Mouse (Mus musculus) cortical plate, adult 2 months (tissue): ENCODE measurements at regions not wholly inside any gene's neighbourhood (a gene's known extent, or its start where the extent isn't known, plus 50 kb on each side); places are given as distances from the start of the nearest gene placed in this dataset.
A peak's percentile ranks its signal among the peaks of the same experiment; 100 is the strongest.

Experiments
- H3K27ac ChIP-seq: fragments of 200-500 bp; 2 replicates; pipeline ENCODE4 v1.5.1; 2012; ENCODE audit warnings: low read length, control low read depth, inconsistent platforms; ENCODE audit not compliant: insufficient read depth
- H3K4me1 ChIP-seq: fragments of 200-500 bp; 2 replicates; pipeline ENCODE4 v1.6.1; 2011; ENCODE audit warnings: low read length; ENCODE audit not compliant: control insufficient read depth, insufficient read depth
- H3K4me3 ChIP-seq: fragments of 200-500 bp; 2 replicates; pipeline ENCODE4 v1.5.1; 2011; ENCODE audit warnings: mild to moderate bottlenecking, low read length, control low read depth; ENCODE audit not compliant: insufficient read depth
- CTCF ChIP-seq: fragments of 200-500 bp; IDR thresholded peaks from 2 replicates; pipeline ENCODE4 v1.5.1; 2011; ENCODE audit warnings: mild to moderate bottlenecking, control low read depth, low read length; ENCODE audit not compliant: insufficient read depth; ENCODE audit errors: extremely low read depth
- POLR2A ChIP-seq: fragments of 200-500 bp; IDR thresholded peaks from 2 replicates; pipeline ENCODE4 v1.6.1; 2011; ENCODE audit warnings: mild to moderate bottlenecking, low read length, control low read depth; ENCODE audit not compliant: insufficient read depth; ENCODE audit errors: extremely low read depth

GRCm38 (mm10) chr15:37135590-37136164 is 128.1 kb upstream of the Zfp706 start:
- H3K4me1 ChIP-seq: no peaks in the 10 kb centered on the region
- peak overlapping the region; percentile 55 for H3K4me3 ChIP-seq
- H3K27ac ChIP-seq: peak overlapping the region; percentile 90
- TF ChIP-seq CTCF: no peak
- TF ChIP-seq POLR2A: no peak

DNA sequence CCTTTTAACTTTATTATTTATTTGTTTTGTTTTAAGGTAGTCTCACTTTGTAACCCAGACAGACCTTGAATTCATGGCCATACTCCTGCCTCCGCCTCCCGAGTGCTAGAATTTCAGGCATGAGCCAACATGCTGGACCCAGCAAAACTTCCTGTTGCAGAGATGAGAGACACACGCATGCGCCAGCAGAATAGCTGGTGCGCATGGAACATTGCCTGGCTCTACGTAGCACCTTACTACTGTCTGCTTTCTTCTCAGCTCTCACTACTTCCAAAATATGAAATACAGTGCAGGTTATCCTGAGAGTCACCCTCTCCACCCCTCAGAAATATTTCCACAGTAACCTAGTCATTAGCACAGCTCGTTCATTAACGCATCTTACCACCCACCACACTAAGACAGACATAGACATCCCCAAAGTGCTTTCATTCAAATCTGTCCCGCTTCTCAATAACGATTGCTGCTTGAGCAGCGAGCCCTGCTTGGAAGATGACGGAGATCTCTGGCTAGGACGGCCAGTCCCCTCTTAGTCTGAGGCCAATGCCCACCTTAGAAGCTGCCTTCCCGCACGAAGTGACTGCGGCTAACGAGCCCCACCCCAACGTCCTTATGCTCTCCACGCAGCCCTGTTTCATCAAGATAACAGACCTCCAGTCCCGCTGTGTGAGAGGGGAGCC is 127.5 kb upstream of the Zfp706 start:
- TF ChIP-seq POLR2A (peak; percentile 93), CTCF (no peak)
- Histone ChIP-seq H3K27ac (peak overlapping the region; percentile 90), H3K4me1 (no peaks in the 10 kb centered on the region), H3K4me3 (peak overlapping the region; percentile 55)

DNA sequence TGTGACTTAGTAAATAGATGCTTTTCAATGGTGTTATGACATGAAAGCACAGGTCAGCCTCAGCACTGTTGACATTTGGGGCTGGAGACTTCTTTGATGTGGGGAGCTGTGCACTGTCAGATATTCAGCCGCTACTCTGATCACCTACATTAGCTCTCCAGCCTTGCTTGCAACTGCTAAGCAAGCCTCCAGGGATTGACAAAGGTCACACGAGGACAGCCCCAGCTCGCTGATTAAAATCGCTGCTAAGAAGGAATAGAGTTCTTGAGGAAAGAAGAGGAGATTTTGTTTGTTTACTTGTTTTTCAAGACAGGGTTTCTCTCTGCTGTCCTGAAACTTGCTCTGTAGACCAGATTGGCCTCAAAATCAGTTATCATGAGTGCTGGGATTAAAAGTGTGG is 126.8 kb upstream of the Zfp706 start:
- Histone ChIP-seq H3K4me3 (no peak overlapping the region), H3K27ac (no peak overlapping the region), H3K4me1 (no peaks in the 10 kb centered on the region)
- no peak for TF ChIP-seq POLR2A
- TF ChIP-seq CTCF: no peak

GRCm38 (mm10) chr15:37133916-37134315 is 126.3 kb upstream of the Zfp706 start:
- H3K27ac ChIP-seq: no peak overlapping the region
- TF ChIP-seq POLR2A (no peak), CTCF (peak; percentile 56; the same call in 1 of the 2 replicates)
- H3K4me3 ChIP-seq: no peak overlapping the region
- H3K4me1 ChIP-seq: no peaks in the 10 kb centered on the region

- no peak overlapping the region for H3K4me3 ChIP-seq
- H3K4me1 ChIP-seq: peaks cover 3% of the 10 kb centered on the region
- no peak for TF ChIP-seq POLR2A
- no peak for TF ChIP-seq CTCF
- no peak overlapping the region for H3K27ac ChIP-seq
Observed at GRCm38 (mm10) chr15:37127681-37128080, 120.1 kb upstream of the Zfp706 start.

DNA sequence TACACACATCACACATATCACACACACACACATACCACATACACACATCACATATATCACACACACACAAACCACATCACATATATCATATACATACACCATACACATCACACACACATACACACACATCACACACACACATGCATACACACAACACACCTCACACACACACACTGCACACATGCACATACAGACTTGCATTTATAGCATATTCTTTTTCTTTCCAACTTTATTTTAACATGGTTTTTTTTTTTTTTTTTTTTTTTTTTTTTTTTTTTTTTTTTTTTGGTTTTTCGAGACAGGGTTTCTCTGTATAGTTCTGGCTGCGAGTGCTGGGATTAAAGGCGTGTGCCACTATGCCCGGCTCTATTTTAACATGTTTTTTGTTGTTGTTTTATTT is 119.6 kb upstream of the Zfp706 start:
- TF ChIP-seq POLR2A (no peak), CTCF (no peak)
- Histone ChIP-seq H3K4me1 (peaks cover 3% of the 10 kb centered on the region), H3K4me3 (no peak overlapping the region), H3K27ac (no peak overlapping the region)

DNA sequence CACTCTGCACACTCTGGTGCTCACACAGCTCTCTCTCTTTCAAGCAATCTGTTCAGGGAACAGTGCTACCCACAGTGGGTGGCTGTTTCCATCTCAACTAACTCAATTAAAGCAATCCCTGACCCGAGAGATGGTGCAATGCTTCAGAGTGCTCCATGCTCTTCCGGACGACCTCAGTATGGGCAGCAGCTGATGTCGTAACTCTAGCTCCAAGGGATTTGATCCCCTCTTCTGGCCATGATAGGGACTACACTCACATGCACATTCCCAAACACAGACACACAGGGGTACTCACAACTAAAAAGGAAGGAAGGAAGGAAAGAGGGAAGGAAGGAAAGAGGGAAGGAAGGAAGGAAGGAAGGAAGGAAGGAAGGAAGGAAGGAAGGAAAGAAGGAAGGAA is 118.2 kb upstream of the Zfp706 start:
- Histone ChIP-seq H3K4me1 (peaks cover 3% of the 10 kb centered on the region), H3K4me3 (no peak overlapping the region), H3K27ac (no peak overlapping the region)
- TF ChIP-seq POLR2A (no peak), CTCF (no peak)

GRCm38 (mm10) chr15:37124951-37125350 is 117.4 kb upstream of the Zfp706 start:
- H3K4me3 ChIP-seq: no peak overlapping the region
- no peak overlapping the region for H3K27ac ChIP-seq
- TF ChIP-seq POLR2A (no peak), CTCF (no peak)
- peaks cover 3% of the 10 kb centered on the region for H3K4me1 ChIP-seq

- Histone ChIP-seq H3K4me3 (no peak overlapping the region), H3K27ac (no peak overlapping the region), H3K4me1 (peaks cover 3% of the 10 kb centered on the region)
- no peak for TF ChIP-seq CTCF
- no peak for TF ChIP-seq POLR2A
Observed at GRCm38 (mm10) chr15:37124299-37124698, 116.7 kb upstream of the Zfp706 start.

- H3K27ac ChIP-seq: no peak overlapping the region
- TF ChIP-seq POLR2A: no peak
- TF ChIP-seq CTCF: peak; percentile 99
- H3K4me3 ChIP-seq: no peak overlapping the region
- H3K4me1 ChIP-seq: peaks cover 3% of the 10 kb centered on the region
Observed at GRCm38 (mm10) chr15:37120381-37120780, 112.8 kb upstream of the Zfp706 start.
